Mouse (Mus musculus): ENCODE measurements around the gene Tmem211. TPM values are rescaled to one million over a fixed set of nuclear protein-coding genes. Genes with fewer than 3 reads are reported as not detected.
A peak's percentile ranks its signal among the peaks of the same experiment; 100 is the strongest.

Tmem211 gene
- polyA plus RNA-seq, 1 experiment from 2014 or later: not detected

DNA sequence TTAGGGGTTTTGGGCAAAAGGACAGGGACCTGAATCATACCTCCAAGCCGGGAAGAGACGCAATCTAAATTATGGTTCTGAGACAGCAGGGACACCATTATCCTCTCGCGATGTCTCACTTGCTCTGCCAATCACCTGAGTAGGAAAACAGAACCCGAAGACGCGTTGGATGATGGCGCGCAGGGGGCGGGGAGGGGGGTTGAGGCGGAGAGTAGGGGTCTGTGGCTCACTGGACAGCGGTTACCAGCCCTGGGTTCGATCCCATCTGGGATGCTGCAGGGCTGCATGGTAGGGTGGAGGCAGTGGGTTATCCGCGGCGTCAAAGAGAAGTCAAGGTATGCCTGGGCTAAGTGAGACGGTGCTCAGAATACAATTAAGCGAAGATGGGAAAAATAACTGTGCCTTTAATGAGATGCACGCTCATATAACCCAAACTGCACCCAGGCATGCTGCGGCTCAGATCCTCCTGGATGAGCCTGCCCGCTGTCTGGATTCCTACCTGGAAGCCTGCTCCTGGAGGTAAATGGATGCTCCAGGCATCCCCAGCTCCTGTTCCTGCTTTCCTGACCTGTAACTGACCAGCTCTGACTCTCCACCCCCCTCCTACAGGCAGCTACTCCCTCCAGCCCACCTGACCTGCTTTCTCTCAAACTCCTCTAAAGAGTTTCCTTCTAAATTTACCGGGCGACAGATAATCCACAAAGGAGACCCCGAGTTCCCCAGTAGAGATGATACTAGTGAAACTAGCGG lies 848 bp upstream of the Tmem211 start:
- H3K4me3 ChIP-seq: no peak overlapping the region
- 17% methylated on average over 25 of the region's 25 CpGs for WGBS (ENCODE audit: insufficient replicate concordance)
- no peak for ATAC-seq

DNA sequence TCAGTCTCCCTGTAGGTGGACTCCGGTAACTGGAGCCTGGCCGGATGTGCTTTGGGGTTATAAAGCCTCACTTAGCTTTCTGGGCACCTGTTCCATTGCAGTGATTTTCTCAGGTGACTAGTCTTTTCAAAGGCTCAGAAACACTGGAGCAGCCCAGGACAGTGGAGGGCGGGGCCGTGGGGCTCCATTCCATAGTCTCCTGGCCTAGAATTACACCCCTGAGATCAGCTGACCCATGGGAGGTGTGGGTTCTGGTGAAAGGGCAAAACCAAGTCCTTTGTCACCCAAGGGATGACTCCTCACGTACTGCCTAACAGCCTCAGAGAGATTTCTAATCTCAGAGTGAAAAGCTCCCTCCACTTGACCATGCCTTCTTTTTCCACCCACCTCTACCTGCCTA lies 3.5 kb downstream of the Tmem211 start:
- Histone ChIP-seq H3K9me3 (replicated peaks) (no peaks in the 10 kb centered on the region), H3K4me1 (peaks cover 10% of the 10 kb centered on the region; the same call in 1 of the 2 replicates), H3K36me3 (no peaks in the 10 kb centered on the region), H3K4me2 (no peak overlapping the region), H3K9ac (no peak overlapping the region), H3K27ac (no peak overlapping the region), H3K27me3 (replicated peaks) (peaks cover 13% of the 10 kb centered on the region), H3K4me3 (no peak overlapping the region)
- ATAC-seq: no peak
- WGBS (ENCODE audit: insufficient replicate concordance): 55% methylated on average over 5 of the region's 5 CpGs

More for the DNA sequence above, 848 bp upstream of the Tmem211 start:
- H3K36me3 ChIP-seq: no peaks in the 10 kb centered on the region
- peaks cover 10% of the 10 kb centered on the region for H3K4me1 ChIP-seq
- H3K9me3 ChIP-seq (replicated peaks): no peaks in the 10 kb centered on the region
- H3K27me3 ChIP-seq (replicated peaks): peaks cover 33% of the 10 kb centered on the region
- H3K4me2 ChIP-seq: peak overlapping the region; percentile 43
- H3K27ac ChIP-seq: 0 out of 2 replicates have a peak overlapping the region, but pooled peaks have one; percentile 20
- no peak overlapping the region for H3K9ac ChIP-seq

GRCm38 (mm10) chr5:113249263-113249930 lies 22.7 kb downstream of the Tmem211 start:
- H3K27ac ChIP-seq: no peak overlapping the region
- ATAC-seq: no peak
- no peaks in the 10 kb centered on the region for H3K4me1 ChIP-seq
- WGBS (ENCODE audit: insufficient replicate concordance): 69% methylated on average over 8 of the region's 8 CpGs
- H3K9me3 ChIP-seq (replicated peaks): no peaks in the 10 kb centered on the region
- H3K9ac ChIP-seq: no peak overlapping the region
- no peaks in the 10 kb centered on the region for H3K36me3 ChIP-seq
- no peak overlapping the region for H3K4me2 ChIP-seq
- no peak overlapping the region for H3K4me3 ChIP-seq
- H3K27me3 ChIP-seq (replicated peaks): no peaks in the 10 kb centered on the region

GRCm38 (mm10) chr5:113250806-113251205 lies 24.1 kb downstream of the Tmem211 start:
- no peak overlapping the region for H3K4me3 ChIP-seq
- H3K9me3 ChIP-seq (replicated peaks): no peaks in the 10 kb centered on the region
- 77% methylated on average over 11 of the region's 11 CpGs for WGBS (ENCODE audit: insufficient replicate concordance)
- ATAC-seq: no peak
- no peak overlapping the region for H3K9ac ChIP-seq
- H3K4me2 ChIP-seq: no peak overlapping the region
- no peak overlapping the region for H3K27ac ChIP-seq
- H3K4me1 ChIP-seq: no peaks in the 10 kb centered on the region
- no peaks in the 10 kb centered on the region for H3K36me3 ChIP-seq
- no peaks in the 10 kb centered on the region for H3K27me3 ChIP-seq (replicated peaks)

GRCm38 (mm10) chr5:113265637-113266036 lies 38.9 kb downstream of the Tmem211 start:
- peaks cover 4% of the 10 kb centered on the region; the same call in 1 of the 2 replicates for H3K36me3 ChIP-seq

GRCm38 (mm10) chr5:113268246-113268645 lies 41.5 kb downstream of the Tmem211 start:
- Histone ChIP-seq H3K9me3 (replicated peaks) (0 out of 2 replicates have a peak, but pooled peaks cover 3% of the 10 kb centered on the region), H3K9ac (no peak overlapping the region), H3K4me1 (no peaks in the 10 kb centered on the region), H3K27ac (no peak overlapping the region), H3K36me3 (peaks cover 4% of the 10 kb centered on the region; the same call in 1 of the 2 replicates), H3K4me3 (no peak overlapping the region), H3K27me3 (replicated peaks) (no peaks in the 10 kb centered on the region), H3K4me2 (no peak overlapping the region)
- 0 out of 2 replicates have a peak, but pooled peaks have one; percentile 15 for ATAC-seq

More at GRCm38 (mm10) chr5:113265637-113266036, 38.9 kb downstream of the Tmem211 start:
- H3K4me1 ChIP-seq: no peaks in the 10 kb centered on the region
- no peak for ATAC-seq
- WGBS (ENCODE audit: insufficient replicate concordance): 65% methylated on average over 8 of the region's 8 CpGs
- no peak overlapping the region for H3K4me3 ChIP-seq
- H3K9me3 ChIP-seq (replicated peaks): 0 out of 2 replicates have a peak, but pooled peaks cover 3% of the 10 kb centered on the region
- no peak overlapping the region for H3K4me2 ChIP-seq
- H3K9ac ChIP-seq: no peak overlapping the region
- H3K27ac ChIP-seq: no peak overlapping the region
- no peaks in the 10 kb centered on the region for H3K27me3 ChIP-seq (replicated peaks)

GRCm38 (mm10) chr5:113270043-113270442 lies 43.3 kb downstream of the Tmem211 start:
- no peak for ATAC-seq
- H3K4me3 ChIP-seq: no peak overlapping the region
- whole genome bisulfite sequencing (ENCODE audit: insufficient replicate concordance): 55% methylated on average over 3 of the region's 3 CpGs
- H3K9ac ChIP-seq: no peak overlapping the region
- H3K27me3 ChIP-seq (replicated peaks): no peaks in the 10 kb centered on the region
- H3K27ac ChIP-seq: no peak overlapping the region
- H3K4me1 ChIP-seq: no peaks in the 10 kb centered on the region
- no peak overlapping the region for H3K4me2 ChIP-seq
- H3K36me3 ChIP-seq: peaks cover 4% of the 10 kb centered on the region; the same call in 1 of the 2 replicates
- 0 out of 2 replicates have a peak, but pooled peaks cover 3% of the 10 kb centered on the region for H3K9me3 ChIP-seq (replicated peaks)

DNA sequence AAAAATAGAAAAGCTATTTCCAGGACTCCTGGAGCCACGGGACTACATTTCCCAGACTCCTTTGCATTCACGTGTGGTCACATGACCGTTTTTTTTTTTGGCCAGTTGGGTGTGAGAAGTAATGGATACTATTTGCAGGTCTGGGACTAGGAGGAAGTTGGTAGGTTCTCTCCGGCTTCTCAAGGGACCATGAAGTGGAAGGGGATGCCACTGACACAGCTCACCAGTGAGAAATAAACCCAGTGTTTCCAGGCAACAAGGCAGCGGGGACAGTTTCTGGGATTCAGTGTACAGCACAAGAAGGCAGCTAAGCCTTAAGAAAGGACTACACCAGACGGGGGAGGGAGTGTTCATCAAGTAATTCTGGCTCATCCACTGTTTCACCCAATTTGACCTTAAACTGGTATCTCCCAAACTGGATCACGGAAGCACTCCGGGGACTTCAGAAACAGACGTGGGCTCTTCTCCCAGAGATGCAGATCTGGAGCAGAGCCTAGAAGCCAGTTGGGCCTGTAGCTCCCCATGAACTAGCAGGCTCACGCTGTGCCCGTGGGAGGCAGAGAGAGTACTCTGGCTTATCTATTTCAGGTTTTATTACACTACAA lies 44.6 kb downstream of the Tmem211 start:
- Histone ChIP-seq H3K36me3 (0 out of 2 replicates have a peak, but pooled peaks cover 2% of the 10 kb centered on the region), H3K27ac (no peak overlapping the region), H3K4me1 (no peaks in the 10 kb centered on the region), H3K27me3 (replicated peaks) (no peaks in the 10 kb centered on the region), H3K9me3 (replicated peaks) (0 out of 2 replicates have a peak, but pooled peaks cover 3% of the 10 kb centered on the region), H3K4me2 (no peak overlapping the region), H3K9ac (no peak overlapping the region), H3K4me3 (no peak overlapping the region)
- 52% methylated on average over 11 of the region's 11 CpGs for WGBS (ENCODE audit: insufficient replicate concordance)
- no peak for ATAC-seq

DNA sequence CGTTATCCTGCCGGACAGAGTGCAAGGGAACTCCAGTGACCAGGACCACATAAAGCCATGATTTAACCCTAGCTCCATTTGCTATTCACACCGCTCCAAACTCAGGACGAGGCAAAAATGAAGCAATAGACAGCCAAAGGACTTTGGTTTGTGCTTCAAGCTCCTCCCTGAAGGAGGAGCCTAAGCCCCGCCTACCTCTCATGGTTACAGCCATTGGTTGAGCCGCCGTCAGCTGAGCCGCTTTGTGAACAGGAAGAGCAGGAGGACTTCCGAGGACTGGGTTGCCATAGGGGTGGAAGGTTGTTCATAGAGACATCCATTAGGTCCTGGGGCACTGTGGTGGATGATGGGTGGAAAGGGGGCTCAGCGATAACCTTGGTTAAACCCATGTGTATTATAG lies 49.1 kb downstream of the Tmem211 start:
- Histone ChIP-seq H3K4me2 (no peak overlapping the region), H3K9me3 (replicated peaks) (no peaks in the 10 kb centered on the region), H3K27ac (no peak overlapping the region), H3K27me3 (replicated peaks) (no peaks in the 10 kb centered on the region), H3K4me3 (no peak overlapping the region), H3K4me1 (no peaks in the 10 kb centered on the region), H3K9ac (no peak overlapping the region), H3K36me3 (0 out of 2 replicates have a peak, but pooled peaks cover 2% of the 10 kb centered on the region)
- 0 out of 2 replicates have a peak, but pooled peaks have one; percentile 6 for ATAC-seq
- WGBS (ENCODE audit: insufficient replicate concordance): 52% methylated on average over 10 of the region's 10 CpGs

- Histone ChIP-seq H3K4me2 (peak overlapping the region; percentile 28), H3K4me1 (no peaks in the 10 kb centered on the region), H3K9ac (no peak overlapping the region), H3K9me3 (replicated peaks) (no peaks in the 10 kb centered on the region), H3K36me3 (no peaks in the 10 kb centered on the region), H3K27me3 (replicated peaks) (peaks cover 6% of the 10 kb centered on the region; the same call in 1 of the 2 replicates), H3K4me3 (peak overlapping the region; percentile 28), H3K27ac (no peak overlapping the region)
- ATAC-seq: peak; percentile 51
- WGBS (ENCODE audit: insufficient replicate concordance): 24% methylated on average over 15 of the region's 15 CpGs
These were observed 53.6 kb downstream of the Tmem211 start for GRCm38 (mm10) chr5:113280138-113280856.

- WGBS (ENCODE audit: insufficient replicate concordance): 65% methylated on average over 7 of the region's 7 CpGs
- H3K9me3 ChIP-seq (replicated peaks): no peaks in the 10 kb centered on the region
- ATAC-seq: no peak
- H3K4me2 ChIP-seq: no peak overlapping the region
- no peak overlapping the region for H3K27ac ChIP-seq
- H3K4me3 ChIP-seq: no peak overlapping the region
- no peaks in the 10 kb centered on the region for H3K4me1 ChIP-seq
- H3K9ac ChIP-seq: no peak overlapping the region
- peaks cover 18% of the 10 kb centered on the region for H3K27me3 ChIP-seq (replicated peaks)
- no peaks in the 10 kb centered on the region for H3K36me3 ChIP-seq
These were observed 54.8 kb downstream of the Tmem211 start for GRCm38 (mm10) chr5:113281557-113281956.

All from liver, embryonic 12.5 days (tissue).